Mouse (Mus musculus): ENCODE results near the gene Gemin8.

Gemin8 gene

GRCm38 (mm10) chrX:166169892-166170799, at the start of gene Gemin8:
Gemin8 (plus strand) TSS chrX:166170454.
- DNase-seq (ENCODE audit: low read depth, low spot score): peak; percentile 93

- DNase-seq (ENCODE audit: low read depth, low spot score): no peak
Measured at GRCm38 (mm10) chrX:166147158-166147846, 23.0 kb upstream of the Gemin8 start.

- DNase-seq (ENCODE audit: low read depth, low spot score): no peak
Measured at GRCm38 (mm10) chrX:166162773-166163172, 7.5 kb upstream of the Gemin8 start.

- peak; percentile 27 for DNase-seq (ENCODE audit: low read depth, low spot score)
Measured at GRCm38 (mm10) chrX:166167307-166167706, 2.9 kb upstream of the Gemin8 start.

GRCm38 (mm10) chrX:166167923-166168322, 2.3 kb upstream of the Gemin8 start:
- DNase-seq (ENCODE audit: low read depth, low spot score): no peak

- DNase-seq (ENCODE audit: low read depth, low spot score): no peak
Measured at GRCm38 (mm10) chrX:166170800-166171738, 815 bp downstream of the Gemin8 start.

- no peak for DNase-seq (ENCODE audit: low read depth, low spot score)
Measured at GRCm38 (mm10) chrX:166172041-166172440, 1.8 kb downstream of the Gemin8 start.

GRCm38 (mm10) chrX:166172661-166173060, 2.4 kb downstream of the Gemin8 start:
- DNase-seq (ENCODE audit: low read depth, low spot score): no peak

- DNase-seq (ENCODE audit: low read depth, low spot score): no peak
Measured at GRCm38 (mm10) chrX:166173796-166174195, 3.5 kb downstream of the Gemin8 start.

- no peak for DNase-seq (ENCODE audit: low read depth, low spot score)
Measured at GRCm38 (mm10) chrX:166177929-166178328, 7.7 kb downstream of the Gemin8 start.

GRCm38 (mm10) chrX:166183094-166183493, 12.8 kb downstream of the Gemin8 start:
- DNase-seq (ENCODE audit: low read depth, low spot score): no peak

- no peak for DNase-seq (ENCODE audit: low read depth, low spot score)
Measured at GRCm38 (mm10) chrX:166185327-166185913, 15.2 kb downstream of the Gemin8 start.

GRCm38 (mm10) chrX:166187803-166188202, 17.5 kb downstream of the Gemin8 start:
- DNase-seq (ENCODE audit: low read depth, low spot score): no peak

- no peak for DNase-seq (ENCODE audit: low read depth, low spot score)
Measured at GRCm38 (mm10) chrX:166196327-166196726, 26.1 kb downstream of the Gemin8 start.

- DNase-seq (ENCODE audit: low read depth, low spot score): no peak
Measured at GRCm38 (mm10) chrX:166198266-166198665, 28.0 kb downstream of the Gemin8 start.

GRCm38 (mm10) chrX:166199812-166200211, 29.6 kb downstream of the Gemin8 start:
- DNase-seq (ENCODE audit: low read depth, low spot score): no peak

GRCm38 (mm10) chrX:166214576-166214975, 44.3 kb downstream of the Gemin8 start:
- DNase-seq (ENCODE audit: low read depth, low spot score): no peak

- no peak for DNase-seq (ENCODE audit: low read depth, low spot score)
Measured at GRCm38 (mm10) chrX:166216248-166216647, 46.0 kb downstream of the Gemin8 start.

- DNase-seq (ENCODE audit: low read depth, low spot score): no peak
Measured at GRCm38 (mm10) chrX:166216720-166217119, 46.5 kb downstream of the Gemin8 start.

- no peak for DNase-seq (ENCODE audit: low read depth, low spot score)
Measured at GRCm38 (mm10) chrX:166219331-166219730, 49.1 kb downstream of the Gemin8 start.

- DNase-seq (ENCODE audit: low read depth, low spot score): no peak
Measured at GRCm38 (mm10) chrX:166226856-166227255, 56.6 kb downstream of the Gemin8 start.

Data from ES-CJ7 (cell line).